Mouse (Mus musculus): ENCODE results near the gene Sim1. TPM values are rescaled to one million over a fixed set of nuclear protein-coding genes. Genes with fewer than 3 reads are reported as not detected.

Sim1 gene
- total RNA-seq, 2 experiments from 2014 or later: not detected

- no peak for DNase-seq (ENCODE audit: low spot score)
- intact Hi-C loops (cut with DNase I): no loop called here
Measured at GRCm38 (mm10) chr10:51011391-51012150, 117.0 kb downstream of the Sim1 start.

- no peak for DNase-seq (ENCODE audit: low spot score)
- intact Hi-C loops (cut with DNase I): no loop called here
Measured at GRCm38 (mm10) chr10:51014901-51015300, 120.3 kb downstream of the Sim1 start.

- no peak for DNase-seq (ENCODE audit: low spot score)
- intact Hi-C loops (cut with DNase I): no loop called here
Measured at GRCm38 (mm10) chr10:51015362-51015761, 120.8 kb downstream of the Sim1 start.

GRCm38 (mm10) chr10:51023308-51024279, 129.0 kb downstream of the Sim1 start:
- intact Hi-C loops (cut with DNase I): no loop called here
- DNase-seq (ENCODE audit: low spot score): no peak

Data from heart, postnatal 25 days (tissue).